Mouse (Mus musculus): Measurements from ENCODE around the gene Krtap28-13.

The Krtap28-13 gene

GRCm38 (mm10) chr1:83096935-83097334, 36.2 kb downstream of the Krtap28-13 start:
- no peak for DNase-seq

- no peak for DNase-seq
Observed at GRCm38 (mm10) chr1:83099160-83099559, 38.4 kb downstream of the Krtap28-13 start.

GRCm38 (mm10) chr1:83099580-83100137, 38.9 kb downstream of the Krtap28-13 start:
- no peak for DNase-seq

- no peak for DNase-seq
Observed at GRCm38 (mm10) chr1:83101891-83102290, 41.2 kb downstream of the Krtap28-13 start.

- DNase-seq = no peak
Observed at GRCm38 (mm10) chr1:83105464-83105863, 44.7 kb downstream of the Krtap28-13 start.

GRCm38 (mm10) chr1:83107410-83107978, 46.8 kb downstream of the Krtap28-13 start:
- no peak for DNase-seq

GRCm38 (mm10) chr1:83110992-83111391, 50.3 kb downstream of the Krtap28-13 start:
- no peak for DNase-seq
